Mouse (Mus musculus): ENCODE data around the gene Cyp2j13.
"Not testable (repeated sequence)": the region's sequence is repeated elsewhere in the genome, so short reads cannot be mapped to it uniquely, and the experiment has no call there.

DNA sequence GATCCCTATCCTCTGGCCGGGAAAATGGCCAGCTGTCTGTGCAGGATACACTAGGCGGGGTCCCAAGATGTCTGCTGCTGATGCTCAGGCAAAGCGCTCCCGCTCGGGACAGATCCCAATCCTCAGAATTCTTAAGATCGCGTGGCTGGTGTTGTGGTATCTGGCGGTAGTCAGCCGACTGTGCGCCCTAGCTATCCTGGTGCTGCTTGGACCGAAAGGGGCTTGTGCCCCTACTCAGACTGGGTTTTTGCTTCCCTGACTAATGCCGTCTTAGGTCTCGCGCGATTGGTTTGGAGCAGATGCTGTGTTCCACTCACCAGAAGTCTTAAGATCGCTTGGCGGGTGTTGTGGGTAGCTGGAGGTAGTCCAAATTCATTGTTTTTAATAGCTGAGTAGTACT lies 95.1 kb downstream of the Cyp2j13 start:
- TF ChIP-seq CTCF (IDR thresholded peaks at IDR 0.05; ENCODE audit: borderline replicate concordance, control insufficient read depth, extremely low read depth, insufficient read depth, low read length, poor library complexity); POLR2A (IDR thresholded peaks at IDR 0.05; ENCODE audit: control insufficient read depth, extremely low read depth, insufficient read depth, low read length, poor library complexity): not testable (repeated sequence)

All from thymus, adult 2 months (tissue).